ENCODE assay signal across 9 mouse cellular contexts in genomic region chr6:91659841-91660509, GRCm38 (mm10). TPM values are rescaled to one million over a fixed set of nuclear protein-coding genes. Genes with fewer than 3 reads are reported as not detected.
DNase-seq lines count a peak whose midpoint lies in the region; ATAC-seq lines count a peak whose summit lies in the region.
"Had no signal": no experiment of that assay in that cellular context is flagged by ENCODE, and none has a peak within 500 bp of the region (broad histone marks: within the 10 kb centered on the region; RNA-seq: fewer than 3 reads in every experiment).

No protein-coding gene starts in this region.

- 42% methylated on average over 2 of the region's 2 CpGs for WGBS in intestine, embryonic 14.5 days
- WGBS in liver, embryonic 16.5 days (ENCODE audit: insufficient replicate concordance) = 31% methylated on average over 2 of the region's 2 CpGs

- intact Hi-C loops in gastrocnemius, postnatal 14 days (cut with DNase I; ENCODE audit: low total_unique reads) = loop anchor here (10.0 kb wide), 1 partner anchor 85 kb away; no protein-coding TSS in a partner anchor

- H3K36me3 ChIP-seq in intestine, embryonic 14.5 days (ENCODE audit: control insufficient read depth, insufficient read depth, low read length) = no peaks in the 10 kb centered on the region
- no peaks in the 10 kb centered on the region for H3K36me3 ChIP-seq in liver, embryonic 16.5 days (ENCODE audit: control insufficient read depth, insufficient read depth)
- H3K36me3 ChIP-seq: lung, embryonic 15.5 days had no signal

- H3K9ac ChIP-seq in intestine, embryonic 14.5 days (ENCODE audit: low read length) = no peak overlapping the region
- H3K9ac ChIP-seq in liver, embryonic 16.5 days (ENCODE audit: low read depth, low read length) = no peak overlapping the region
- H3K9ac ChIP-seq: lung, embryonic 15.5 days had no signal

- H3K4me1 ChIP-seq in intestine, embryonic 14.5 days (replicated peaks; ENCODE audit: control insufficient read depth, insufficient read depth, low read length) = peaks cover 6% of the 10 kb centered on the region; the same call in 1 of the 2 replicates
- peaks cover 6% of the 10 kb centered on the region for H3K4me1 ChIP-seq in liver, embryonic 16.5 days (ENCODE audit: control insufficient read depth, low read depth, low read length)
- H3K4me1 ChIP-seq: lung, embryonic 15.5 days had no signal

- peak; percentile 41; the same call in 1 of the 2 replicates for ATAC-seq in intestine, embryonic 14.5 days (replicated peaks; ENCODE audit: low FRiP score, low TSS enrichment, low read depth)
- ATAC-seq in liver, embryonic 16.5 days (ENCODE audit: low read depth) = peak; percentile 49
- ATAC-seq in erythroblast, adult 5-6 weeks (replicated peaks; ENCODE audit: low FRiP score, poor library complexity, severe bottlenecking) = no peak

- peak; percentile 36 for DNase-seq in gastrocnemius, postnatal 14 days
- DNase-seq in gastrocnemius, adult 18-20 months (ENCODE audit: low spot score) = no peak
- DNase-seq in adipocyte (ENCODE audit: low spot score) = peak; percentile 84
- peak; percentile 60 for DNase-seq in intestine, embryonic 14.5 days (ENCODE audit: low spot score)
- peak; percentile 38 for DNase-seq in thymus, postnatal 25 days
- no peak for DNase-seq in retina, postnatal 1 day

- peak overlapping the region; percentile 43; the same call in 1 of the 2 replicates for H3K27ac ChIP-seq in intestine, embryonic 14.5 days (ENCODE audit: low read depth)
- H3K27ac ChIP-seq in liver, embryonic 16.5 days (ENCODE audit: low read length) = peak overlapping the region; percentile 29; the same call in 1 of the 2 replicates
- H3K27ac ChIP-seq: lung, embryonic 15.5 days had no signal

- H3K27me3 ChIP-seq in intestine, embryonic 14.5 days (replicated peaks; ENCODE audit: control insufficient read depth, insufficient read depth, low read length) = no peaks in the 10 kb centered on the region
- H3K27me3 ChIP-seq in liver, embryonic 16.5 days (ENCODE audit: control insufficient read depth, insufficient read depth, low read depth, low read length) = no peaks in the 10 kb centered on the region
- H3K27me3 ChIP-seq: lung, embryonic 15.5 days had no signal

- H3K4me2 ChIP-seq in intestine, embryonic 14.5 days (ENCODE audit: low read length) = no peak overlapping the region
- no peak overlapping the region for H3K4me2 ChIP-seq in liver, embryonic 16.5 days (ENCODE audit: low read depth, low read length)
- H3K4me2 ChIP-seq: lung, embryonic 15.5 days had no signal

- no peaks in the 10 kb centered on the region for H3K9me3 ChIP-seq in intestine, embryonic 14.5 days (ENCODE audit: control insufficient read depth, low read length)
- no peaks in the 10 kb centered on the region for H3K9me3 ChIP-seq in liver, embryonic 16.5 days (replicated peaks; ENCODE audit: control insufficient read depth, low read length)
- H3K9me3 ChIP-seq: lung, embryonic 15.5 days had no signal

- no peak overlapping the region for H3K4me3 ChIP-seq in intestine, embryonic 14.5 days (ENCODE audit: low read depth, low read length)
- H3K4me3 ChIP-seq in liver, embryonic 16.5 days (ENCODE audit: low read depth, low read length) = no peak overlapping the region
- H3K4me3 ChIP-seq: lung, embryonic 15.5 days had no signal

RNA-seq across cellular contexts. Expression of gene Slc6a6, which starts 23.9 kb away (rescaled TPM):
- 10 to 100 TPM; 33.5 to 39.8 TPM for total RNA-seq in gastrocnemius, postnatal 14 days (2021)
- total RNA-seq in gastrocnemius, adult 18-20 months (2021) = 10 to 100 TPM; 51.2 to 80.6 TPM
- polyA plus RNA-seq in intestine, embryonic 14.5 days (2014; fragmentation: Nextera tagmentation; extraction: Ambion mirVana) = 69.0 and 74.0 TPM in 2 replicates
- 17.1 and 20.5 TPM in 2 replicates for polyA plus RNA-seq in liver, embryonic 16.5 days (2015; fragmentation: Nextera tagmentation; extraction: Ambion mirVana)
- total RNA-seq in erythroblast, adult 5-6 weeks (2015; ENCODE audit: low replicate concordance) = 12.1 and 15.0 TPM in 2 replicates
- 7.1 and 11.6 TPM in 2 replicates for total RNA-seq in erythroblast, adult 5-6 weeks (2017; ENCODE audit: low replicate concordance)

Comparison
In these comparisons a context has a peak if more than half of its experiments do, and no peak if none do; other contexts are left out.
1. DNase-seq: peak in gastrocnemius, postnatal 14 days (single experiment), adipocyte (single experiment), intestine, embryonic 14.5 days (single experiment) and thymus, postnatal 25 days (single experiment); none in gastrocnemius, adult 18-20 months (single experiment) and retina, postnatal 1 day (single experiment).